Mouse (Mus musculus) gastrocnemius, postnatal 4 days (tissue): ENCODE measurements around the gene Ap1b1. TPM values are rescaled to one million over a fixed set of nuclear protein-coding genes. Genes with fewer than 3 reads are reported as not detected.

Experiments used
- microRNA-seq: library from miRNA; unstranded; fragments of <30 nt; microRNA quantifications from one replicate; pipeline ENCODE4 v1.2.0, GENCODE M21; 2021
- total RNA-seq, 2 experiments: library from RNA; stranded (reverse); gene quantifications; 2 replicates each; pipeline ENCODE4 v1.2.3; 2021

Gene Ap1b1
- total RNA-seq, 2 experiments from 2014 or later: 46.5 to 58.0 TPM

Small RNA genes within 50 kb of the gene (microRNA-seq; reads per million reads assigned to microRNA genes)
- not detected for gene Gm47296

Other genes with a start within 250 kb of the Ap1b1 start
- under 1 TPM; 0.39 to 0.47 TPM for gene Cabp7, start 240.0 kb upstream of the Ap1b1 start, total RNA-seq
- 10 to 100 TPM; 56.2 to 56.8 TPM for gene Nf2, start 137.3 kb upstream of the Ap1b1 start, total RNA-seq
- gene Nipsnap1, start 112.9 kb upstream of the Ap1b1 start, total RNA-seq: 1 to 10 TPM; 4.0 to 4.1 TPM
- gene Thoc5, start 91.5 kb upstream of the Ap1b1 start, total RNA-seq: 10 to 100 TPM; 18.2 to 19.6 TPM
- under 1 TPM; 0.08 to 0.17 TPM for gene Nefh, start 38.8 kb upstream of the Ap1b1 start, total RNA-seq
- gene Rasl10a, start 71.3 kb downstream of the Ap1b1 start, total RNA-seq: 1 to 10 TPM; 1.9 to 2.8 TPM
- 10 to 100 TPM; 25.1 to 28.5 TPM for gene Gas2l1, start 78.5 kb downstream of the Ap1b1 start, total RNA-seq
- 10 to 100 TPM; 25.7 to 25.8 TPM for gene Rhbdd3, start 112.1 kb downstream of the Ap1b1 start, total RNA-seq
- gene Ewsr1, start 112.4 kb downstream of the Ap1b1 start, total RNA-seq: 100 to 1,000 TPM; 205 to 243 TPM
- 10 to 100 TPM; 17.4 to 20.4 TPM for gene Emid1, start 165.4 kb downstream of the Ap1b1 start, total RNA-seq